7 mouse cellular contexts compared by ENCODE assay signal in the genomic region with DNA sequence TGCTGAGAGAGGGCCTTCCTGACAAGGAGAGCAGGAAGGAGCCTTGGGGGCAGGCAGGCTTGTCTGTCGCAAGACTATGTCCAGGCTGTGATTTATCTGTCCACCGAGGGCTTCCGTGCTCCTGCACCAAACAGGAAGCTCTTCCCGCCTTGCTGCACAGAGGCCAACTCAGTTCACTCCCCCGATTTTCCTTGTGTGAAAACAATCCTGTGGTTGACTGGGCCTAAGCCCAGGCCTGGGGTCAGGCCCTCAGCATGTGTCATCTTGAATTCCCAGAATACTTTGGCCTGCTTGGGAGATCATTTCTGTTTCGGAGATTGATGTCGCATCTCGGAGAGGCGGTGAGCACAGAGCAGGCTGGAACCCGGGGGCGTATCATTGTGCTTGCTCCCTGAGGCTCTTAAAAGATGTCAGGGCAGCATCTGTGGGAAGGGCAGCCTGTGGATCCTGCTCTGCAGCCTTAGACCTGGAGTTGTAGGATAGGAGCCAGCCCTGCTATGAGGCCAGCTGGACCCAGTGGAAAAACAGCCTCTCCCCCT. TPM values are rescaled to one million over a fixed set of nuclear protein-coding genes. Genes with fewer than 3 reads are reported as not detected.
DNase-seq lines count a peak whose midpoint lies in the region; ATAC-seq lines count a peak whose summit lies in the region.

No protein-coding gene starts in this region.

- ATAC-seq in embryonic facial prominence, embryonic 13.5 days (ENCODE audit: insufficient number of reproducible peaks, insufficient read depth, low FRiP score, low TSS enrichment, low read depth): no peak
- no peak for ATAC-seq in heart, embryonic 13.5 days (ENCODE audit: extremely low read depth, insufficient number of reproducible peaks, low FRiP score, low TSS enrichment)
- peak; percentile 85 for ATAC-seq in kidney, embryonic 16.5 days (ENCODE audit: low FRiP score, low TSS enrichment)
- no peak for ATAC-seq in midbrain, embryonic 12.5 days (ENCODE audit: low FRiP score, low read depth)
- ATAC-seq in megakaryocyte progenitor cell, adult 5-6 weeks (replicated peaks; ENCODE audit: poor library complexity): no peak

- no peak overlapping the region for H3K4me3 ChIP-seq in embryonic facial prominence, embryonic 13.5 days
- no peak overlapping the region for H3K4me3 ChIP-seq in heart, embryonic 13.5 days
- no peak overlapping the region for H3K4me3 ChIP-seq in kidney, embryonic 16.5 days (ENCODE audit: low read length)
- H3K4me3 ChIP-seq in midbrain, embryonic 12.5 days: no peak overlapping the region

- no peak overlapping the region for H3K27ac ChIP-seq in embryonic facial prominence, embryonic 13.5 days
- peak overlapping the region; percentile 82 for H3K27ac ChIP-seq in heart, embryonic 13.5 days (replicated peaks)
- H3K27ac ChIP-seq in kidney, embryonic 16.5 days (ENCODE audit: low read length): peak overlapping the region; percentile 92
- H3K27ac ChIP-seq in midbrain, embryonic 12.5 days (replicated peaks): 0 out of 2 replicates have a peak overlapping the region, but pooled peaks have one; percentile 8

- 43% methylated on average over 11 of the region's 11 CpGs for WGBS in embryonic facial prominence, embryonic 13.5 days
- 50% methylated on average over 11 of the region's 11 CpGs for WGBS in heart, embryonic 13.5 days
- 7% methylated on average over 11 of the region's 11 CpGs for whole genome bisulfite sequencing in kidney, embryonic 16.5 days
- 70% methylated on average over 11 of the region's 11 CpGs for WGBS in midbrain, embryonic 12.5 days

- no peaks in the 10 kb centered on the region for H3K9me3 ChIP-seq in embryonic facial prominence, embryonic 13.5 days
- H3K9me3 ChIP-seq in heart, embryonic 13.5 days: no peaks in the 10 kb centered on the region
- no peaks in the 10 kb centered on the region for H3K9me3 ChIP-seq in kidney, embryonic 16.5 days (ENCODE audit: low read length)
- no peaks in the 10 kb centered on the region for H3K9me3 ChIP-seq in midbrain, embryonic 12.5 days

- no peaks in the 10 kb centered on the region for H3K27me3 ChIP-seq in embryonic facial prominence, embryonic 13.5 days
- no peaks in the 10 kb centered on the region for H3K27me3 ChIP-seq in heart, embryonic 13.5 days (replicated peaks)
- H3K27me3 ChIP-seq in kidney, embryonic 16.5 days (ENCODE audit: insufficient read depth, low read length): no peaks in the 10 kb centered on the region
- no peaks in the 10 kb centered on the region for H3K27me3 ChIP-seq in midbrain, embryonic 12.5 days

- no peak overlapping the region for H3K4me2 ChIP-seq in embryonic facial prominence, embryonic 13.5 days
- H3K4me2 ChIP-seq in heart, embryonic 13.5 days: no peak overlapping the region
- H3K4me2 ChIP-seq in kidney, embryonic 16.5 days (replicated peaks; ENCODE audit: low read depth, low read length): 0 out of 2 replicates have a peak overlapping the region, but pooled peaks have one; percentile 22
- no peak overlapping the region for H3K4me2 ChIP-seq in midbrain, embryonic 12.5 days (replicated peaks)

- H3K9ac ChIP-seq in embryonic facial prominence, embryonic 13.5 days: 0 out of 2 replicates have a peak overlapping the region, but pooled peaks have one; percentile 33
- H3K9ac ChIP-seq in heart, embryonic 13.5 days: peak overlapping the region; percentile 50; the same call in 1 of the 2 replicates
- H3K9ac ChIP-seq in kidney, embryonic 16.5 days (replicated peaks; ENCODE audit: low read length): no peak overlapping the region
- H3K9ac ChIP-seq in midbrain, embryonic 12.5 days (replicated peaks): no peak overlapping the region

- H3K4me1 ChIP-seq in embryonic facial prominence, embryonic 13.5 days: peaks cover 48% of the 10 kb centered on the region
- peaks cover 64% of the 10 kb centered on the region for H3K4me1 ChIP-seq in heart, embryonic 13.5 days
- peaks cover 82% of the 10 kb centered on the region for H3K4me1 ChIP-seq in kidney, embryonic 16.5 days (ENCODE audit: insufficient read depth, low read length)
- peaks cover 48% of the 10 kb centered on the region for H3K4me1 ChIP-seq in midbrain, embryonic 12.5 days

- peak; percentile 80 for DNase-seq in adrenal gland, postnatal 14 days
- DNase-seq in T-cell, adult 2 months (ENCODE audit: low spot score): no peak

- H3K36me3 ChIP-seq in embryonic facial prominence, embryonic 13.5 days: peaks cover 19% of the 10 kb centered on the region
- peaks cover 23% of the 10 kb centered on the region for H3K36me3 ChIP-seq in heart, embryonic 13.5 days
- H3K36me3 ChIP-seq in kidney, embryonic 16.5 days (ENCODE audit: insufficient read depth, low read length): 0 out of 2 replicates have a peak, but pooled peaks cover 2% of the 10 kb centered on the region
- peaks cover 12% of the 10 kb centered on the region for H3K36me3 ChIP-seq in midbrain, embryonic 12.5 days

RNA-seq across cellular contexts. Expression of a gene that starts 32.6 kb away (rescaled TPM):
- 16.1 and 17.5 TPM in 2 replicates for total RNA-seq in adrenal gland, postnatal 14 days (2021)
- 14.6 and 16.6 TPM in 2 replicates for polyA plus RNA-seq in embryonic facial prominence, embryonic 13.5 days (2015; fragmentation: Nextera tagmentation; extraction: Ambion mirVana)
- 11.9 and 12.2 TPM in 2 replicates for polyA plus RNA-seq in heart, embryonic 13.5 days (2015; fragmentation: Nextera tagmentation; extraction: Ambion mirVana)
- polyA plus RNA-seq in kidney, embryonic 16.5 days (2015; fragmentation: Nextera tagmentation; extraction: Ambion mirVana): 12.1 and 14.9 TPM in 2 replicates
- polyA plus RNA-seq in midbrain, embryonic 12.5 days (2016; fragmentation: Nextera tagmentation; extraction: Ambion mirVana): 29.1 and 31.3 TPM in 2 replicates
- total RNA-seq in megakaryocyte progenitor cell, adult 5-6 weeks (2015): 7.1 and 7.4 TPM in 2 replicates
- total RNA-seq in megakaryocyte progenitor cell, adult 5-6 weeks (2017): 19.7 and 20.5 TPM in 2 replicates

RNA-seq across cellular contexts. Expression of a gene that starts 56.5 kb away (rescaled TPM):
- 4.5 and 4.6 TPM in 2 replicates for total RNA-seq in adrenal gland, postnatal 14 days (2021)
- polyA plus RNA-seq in embryonic facial prominence, embryonic 13.5 days (2015; fragmentation: Nextera tagmentation; extraction: Ambion mirVana): 2.9 and 3.1 TPM in 2 replicates
- 1.3 and 1.4 TPM in 2 replicates for polyA plus RNA-seq in heart, embryonic 13.5 days (2015; fragmentation: Nextera tagmentation; extraction: Ambion mirVana)
- 3.5 and 3.9 TPM in 2 replicates for polyA plus RNA-seq in kidney, embryonic 16.5 days (2015; fragmentation: Nextera tagmentation; extraction: Ambion mirVana)
- 3.4 and 4.1 TPM in 2 replicates for polyA plus RNA-seq in midbrain, embryonic 12.5 days (2016; fragmentation: Nextera tagmentation; extraction: Ambion mirVana)
- 8.4 and 10.7 TPM in 2 replicates for total RNA-seq in megakaryocyte progenitor cell, adult 5-6 weeks (2015)
- 4.4 and 6.6 TPM in 2 replicates for total RNA-seq in megakaryocyte progenitor cell, adult 5-6 weeks (2017)

Comparison
In these comparisons a context has a peak if more than half of its experiments do, and no peak if none do; other contexts are left out.
1. H3K9ac ChIP-seq: peak in embryonic facial prominence, embryonic 13.5 days (single experiment) and heart, embryonic 13.5 days (single experiment); none in kidney, embryonic 16.5 days (single experiment) and midbrain, embryonic 12.5 days (single experiment).